Mouse (Mus musculus) lung, postnatal 25 days (tissue): ENCODE data around the gene Zcchc14.

Experiments
- DNase-seq: peaks from one replicate; pipeline ENCODE4 v3.0.0; 2022; ENCODE audit warnings: low spot score

Zcchc14 gene

GRCm38 (mm10) chr8:121663101-121663500, 10.4 kb upstream of the Zcchc14 start:
- no peak for DNase-seq

- DNase-seq = no peak
Measured at GRCm38 (mm10) chr8:121661631-121662357, 9.1 kb upstream of the Zcchc14 start.

- DNase-seq = no peak
Measured at GRCm38 (mm10) chr8:121660602-121661001, 7.9 kb upstream of the Zcchc14 start.

GRCm38 (mm10) chr8:121654966-121655494, 2.3 kb upstream of the Zcchc14 start:
- no peak for DNase-seq

- no peak for DNase-seq
Measured at GRCm38 (mm10) chr8:121654131-121654530, 1.4 kb upstream of the Zcchc14 start.

GRCm38 (mm10) chr8:121653340-121654019, 779 bp upstream of the Zcchc14 start:
- no peak for DNase-seq

GRCm38 (mm10) chr8:121651874-121652361, 783 bp downstream of the Zcchc14 start:
- DNase-seq = no peak

- DNase-seq = no peak
Measured at GRCm38 (mm10) chr8:121651308-121651873, 1.3 kb downstream of the Zcchc14 start.

- DNase-seq = no peak
Measured at GRCm38 (mm10) chr8:121650389-121651307, 2.1 kb downstream of the Zcchc14 start.

GRCm38 (mm10) chr8:121649904-121650303, 2.8 kb downstream of the Zcchc14 start:
- DNase-seq = no peak

GRCm38 (mm10) chr8:121649423-121649822, 3.3 kb downstream of the Zcchc14 start:
- DNase-seq = no peak

GRCm38 (mm10) chr8:121648451-121648850, 4.2 kb downstream of the Zcchc14 start:
- DNase-seq = no peak

- no peak for DNase-seq
Measured at GRCm38 (mm10) chr8:121647511-121648215, 5.0 kb downstream of the Zcchc14 start.

- DNase-seq = no peak
Measured at GRCm38 (mm10) chr8:121643384-121643783, 9.3 kb downstream of the Zcchc14 start.

- no peak for DNase-seq
Measured at GRCm38 (mm10) chr8:121642804-121643203, 9.9 kb downstream of the Zcchc14 start.

- no peak for DNase-seq
Measured at GRCm38 (mm10) chr8:121636180-121636579, 16.5 kb downstream of the Zcchc14 start.

- DNase-seq = peak; percentile 62
Measured at GRCm38 (mm10) chr8:121635534-121635933, 17.2 kb downstream of the Zcchc14 start.

- DNase-seq = no peak
Measured at GRCm38 (mm10) chr8:121632401-121632800, 20.3 kb downstream of the Zcchc14 start.

- peak; percentile 58 for DNase-seq
Measured at GRCm38 (mm10) chr8:121631645-121632071, 21.0 kb downstream of the Zcchc14 start.

- DNase-seq = no peak
Measured at GRCm38 (mm10) chr8:121628681-121629080, 24.0 kb downstream of the Zcchc14 start.

- DNase-seq = no peak
Measured at GRCm38 (mm10) chr8:121623043-121623442, 29.7 kb downstream of the Zcchc14 start.
